Mouse (Mus musculus) CH12.LX (cell line): ENCODE results near the gene Mknk2.
A peak's percentile ranks its signal among the peaks of the same experiment; 100 is the strongest.

Experiments used
- CTCF ChIP-seq, 2 experiments: IDR thresholded peaks in 1 of 2; conservative IDR thresholded peaks in 1 of 2; 2 replicates each; pipeline ENCODE4 v1.5.1; 2011 to 2012; ENCODE audit warnings: low read depth in 2 of 2, low read length in 2 of 2, improper control_type of control experiment in 1 of 2, inconsistent platforms in 1 of 2, mild to moderate bottlenecking in 1 of 2, moderate library complexity in 1 of 2
- EP300 ChIP-seq: IDR thresholded peaks from 2 replicates; pipeline ENCODE4 v1.6.1; 2011; ENCODE audit warnings: low read length, improper control_type of control experiment
- MAX ChIP-seq: IDR thresholded peaks from 2 replicates; pipeline ENCODE4 v1.6.1; 2011; ENCODE audit warnings: low read length, improper control_type of control experiment
- NRF1 ChIP-seq: IDR thresholded peaks from 2 replicates; pipeline ENCODE4 v1.6.1; 2014; ENCODE audit warnings: low read depth, mild to moderate bottlenecking, inconsistent platforms, low read length, improper control_type of control experiment, moderate library complexity
- POLR2A ChIP-seq: IDR thresholded peaks from 2 replicates; pipeline ENCODE4 v1.6.1; 2011; ENCODE audit warnings: low read depth, mild to moderate bottlenecking, improper control_type of control experiment, low read length
- TCF12 ChIP-seq: IDR thresholded peaks from 2 replicates; pipeline ENCODE4 v1.6.1; 2014; ENCODE audit warnings: low read depth, mild to moderate bottlenecking, inconsistent platforms, low read length, improper control_type of control experiment

- TF ChIP-seq TCF12 (peak; percentile 73), EP300 (no peak), POLR2A (peak; percentile 71; the same call in 1 of the 2 replicates), NRF1 (no peak), CTCF (conservative IDR thresholded peaks at IDR 0.05 in 1 of 2, IDR thresholded peaks at IDR 0.05 in 1 of 2; ENCODE audit: low read depth in 2 of 2, low read length in 2 of 2) (no peak), MAX (no peak)
Observed at GRCm38 (mm10) chr10:80656130-80656862, 21.6 kb downstream of the Mknk2 start.
